Mouse (Mus musculus): ENCODE results near the gene Ifnlr1. TPM values are rescaled to one million over a fixed set of nuclear protein-coding genes. Genes with fewer than 3 reads are reported as not detected.
"Not testable (repeated sequence)": the region's sequence is repeated elsewhere in the genome, so short reads cannot be mapped to it uniquely, and the experiment has no call there.

Gene Ifnlr1
- total RNA-seq, 1 experiment from 2014 or later: 0.30 TPM

DNA sequence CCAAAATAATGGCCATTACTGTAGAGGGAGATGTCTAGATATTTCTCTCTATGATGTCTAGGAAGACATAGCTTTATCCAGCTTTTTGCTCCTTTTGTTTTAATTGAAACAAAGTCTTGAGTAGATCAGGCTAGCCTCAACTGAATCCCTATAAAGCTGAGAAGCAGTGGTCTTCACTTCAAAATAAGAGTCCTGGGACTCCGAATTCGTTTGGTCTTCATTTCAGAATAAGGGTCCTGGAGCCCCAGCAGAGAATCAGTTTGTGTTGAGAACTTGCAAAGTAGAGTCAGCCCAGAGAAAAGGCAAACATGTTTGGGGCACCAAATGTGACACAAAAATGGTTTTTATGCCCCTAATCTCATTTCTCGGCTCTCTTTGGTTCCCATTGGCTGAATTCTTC, 1.4 kb upstream of the Ifnlr1 start:
- DNase-seq: no peak

DNA sequence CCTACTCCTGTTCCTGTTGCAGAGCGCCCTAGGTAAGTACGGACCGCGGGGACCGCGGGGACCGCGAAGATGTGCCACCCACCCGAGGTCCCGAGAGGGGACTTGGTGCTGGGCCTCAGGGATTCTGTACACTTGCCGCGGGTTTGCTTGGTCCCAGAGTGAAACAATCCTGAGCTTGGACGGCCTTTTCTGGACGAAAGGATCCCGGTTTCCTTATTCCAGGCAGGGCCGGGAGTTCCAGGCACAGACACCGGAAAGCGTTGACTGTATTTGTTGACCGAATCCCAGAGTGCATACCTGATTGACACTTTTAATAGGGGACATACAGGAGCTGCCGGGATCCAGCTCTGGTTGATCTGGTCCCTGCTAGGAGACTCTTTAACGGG, 474 bp downstream of the Ifnlr1 start:
- DNase-seq: no peak

DNA sequence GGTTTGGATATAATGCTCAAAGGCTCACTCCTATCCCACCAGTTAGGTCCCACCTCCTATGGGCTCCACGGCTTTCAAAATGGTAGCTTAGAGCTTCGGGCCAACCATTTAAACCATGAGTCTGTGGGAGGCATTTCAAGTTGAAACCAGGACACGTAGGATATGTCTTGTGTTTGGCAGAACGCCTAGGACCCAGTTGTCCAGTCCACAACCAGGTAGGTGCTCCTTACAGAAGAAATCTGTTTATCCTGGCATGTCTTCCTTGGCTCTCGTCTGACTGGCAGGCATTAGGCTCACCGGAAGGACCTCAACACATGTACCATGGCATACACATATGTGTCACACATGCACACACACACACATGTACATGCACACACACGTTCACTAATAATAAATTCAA, 3.7 kb downstream of the Ifnlr1 start:
- no peak for DNase-seq

DNA sequence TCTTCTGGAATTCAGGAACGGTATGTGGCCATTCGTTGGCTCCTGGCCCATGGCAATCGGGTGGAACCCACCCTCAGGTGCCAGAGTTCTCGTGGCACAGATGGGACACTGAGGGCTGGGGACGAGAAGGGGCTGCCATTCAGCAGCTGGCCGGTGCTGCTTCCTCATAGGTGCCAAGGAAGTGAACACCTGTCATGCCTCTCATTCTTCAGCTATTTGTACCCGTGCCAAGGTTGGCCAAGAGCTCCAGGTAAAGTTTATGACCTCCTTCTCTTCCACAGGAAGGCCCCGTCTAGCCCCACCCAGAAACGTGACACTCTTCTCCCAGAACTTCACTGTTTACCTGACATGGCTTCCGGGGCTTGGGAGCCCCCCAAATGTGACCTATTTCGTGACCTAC, 4.2 kb downstream of the Ifnlr1 start:
- no peak for DNase-seq

DNA sequence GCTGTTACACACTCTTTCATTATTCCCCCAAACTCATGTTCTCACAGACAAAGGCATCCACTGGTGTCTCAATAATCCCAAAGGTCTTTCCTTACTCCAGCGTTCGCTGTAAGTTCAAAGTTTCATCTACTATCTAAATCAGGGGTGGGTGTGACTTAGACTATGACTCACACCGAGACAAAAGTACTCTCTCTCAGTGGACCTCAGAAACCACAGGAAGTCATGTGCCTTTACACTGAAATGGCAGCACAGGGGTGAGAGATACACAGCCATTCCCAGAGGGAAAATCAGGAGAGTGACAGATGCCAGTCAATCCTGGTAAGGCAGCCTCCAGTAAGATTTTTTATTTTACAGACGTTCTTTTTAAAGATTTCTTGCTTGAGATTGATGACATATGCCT, 6.8 kb downstream of the Ifnlr1 start:
- DNase-seq: no peak

DNA sequence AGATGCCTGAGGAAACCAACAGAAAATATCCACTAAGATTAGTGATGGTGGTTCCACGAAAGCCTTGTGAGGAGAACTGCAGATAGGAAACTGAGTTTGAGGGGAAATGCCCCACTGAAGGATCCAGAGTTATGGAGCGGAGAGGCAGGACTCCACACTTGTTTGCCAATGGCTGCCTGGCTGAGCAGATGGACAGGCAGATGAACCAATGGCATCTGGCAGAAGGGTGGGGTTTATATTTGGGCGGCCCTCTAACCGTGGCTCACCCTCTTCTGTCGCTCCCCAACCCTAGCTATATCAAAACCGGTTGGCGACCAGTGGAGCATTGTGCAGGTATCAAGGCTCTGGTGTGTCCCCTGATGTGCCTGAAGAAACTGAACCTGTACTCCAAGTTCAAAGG, 12.4 kb downstream of the Ifnlr1 start:
- DNase-seq: no peak

DNA sequence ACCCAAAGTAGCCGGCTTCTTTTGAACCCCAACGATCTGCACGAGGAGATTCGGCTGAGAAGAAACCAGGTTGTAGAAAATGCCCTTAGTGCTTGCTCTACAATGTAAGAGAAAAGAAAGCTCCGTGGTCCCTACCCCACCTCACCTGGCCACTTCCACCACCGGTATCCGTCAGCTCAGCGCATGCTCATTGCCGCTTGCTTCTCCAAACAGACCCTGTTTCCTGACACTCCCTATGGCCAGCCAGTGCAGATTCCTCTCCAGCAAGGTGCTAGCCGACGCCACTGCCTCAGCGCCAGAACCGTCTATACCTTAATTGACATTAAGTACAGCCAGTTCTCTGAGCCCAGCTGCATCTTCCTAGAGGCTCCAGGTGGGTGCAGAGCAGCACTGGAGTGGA, 17.4 kb downstream of the Ifnlr1 start:
- DNase-seq: no peak

DNA sequence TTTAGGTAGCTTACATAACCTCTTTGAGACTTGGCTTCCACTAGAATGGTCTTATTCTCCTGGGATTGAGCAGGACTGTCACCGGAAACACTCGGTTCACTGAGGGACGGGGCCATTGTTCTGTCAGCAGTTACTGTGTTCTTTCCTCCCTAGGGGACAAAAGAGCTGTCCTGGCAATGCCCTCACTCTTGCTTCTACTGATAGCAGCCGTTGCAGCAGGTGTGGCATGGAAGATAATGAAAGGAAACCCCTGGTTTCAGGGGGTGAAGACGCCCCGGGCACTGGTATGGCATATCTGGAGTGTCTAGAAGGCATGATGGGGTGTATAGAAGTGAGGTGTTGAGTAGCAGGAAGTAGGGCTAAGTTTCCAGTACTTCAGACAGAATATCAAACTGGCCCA, 17.9 kb downstream of the Ifnlr1 start:
- DNase-seq: no peak

DNA sequence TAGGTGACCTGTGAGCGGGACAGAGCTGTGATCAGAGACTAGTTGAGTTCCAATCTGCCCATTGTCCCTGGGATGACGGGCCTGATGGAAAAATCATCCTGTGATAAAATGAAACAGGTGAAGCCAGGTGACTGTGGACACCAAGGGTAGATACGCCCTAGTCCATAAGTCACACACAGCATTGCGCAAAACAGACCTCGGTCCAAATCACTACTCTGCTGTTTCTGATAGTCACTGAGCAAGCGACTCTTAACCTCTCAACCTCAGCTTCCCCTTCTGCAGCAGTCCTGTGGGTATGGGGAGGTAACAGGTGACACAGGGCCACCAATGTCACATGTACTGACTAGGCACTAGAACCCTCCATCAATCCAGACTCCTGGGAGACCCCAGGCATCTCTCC, 20.0 kb downstream of the Ifnlr1 start:
- no peak for DNase-seq

DNA sequence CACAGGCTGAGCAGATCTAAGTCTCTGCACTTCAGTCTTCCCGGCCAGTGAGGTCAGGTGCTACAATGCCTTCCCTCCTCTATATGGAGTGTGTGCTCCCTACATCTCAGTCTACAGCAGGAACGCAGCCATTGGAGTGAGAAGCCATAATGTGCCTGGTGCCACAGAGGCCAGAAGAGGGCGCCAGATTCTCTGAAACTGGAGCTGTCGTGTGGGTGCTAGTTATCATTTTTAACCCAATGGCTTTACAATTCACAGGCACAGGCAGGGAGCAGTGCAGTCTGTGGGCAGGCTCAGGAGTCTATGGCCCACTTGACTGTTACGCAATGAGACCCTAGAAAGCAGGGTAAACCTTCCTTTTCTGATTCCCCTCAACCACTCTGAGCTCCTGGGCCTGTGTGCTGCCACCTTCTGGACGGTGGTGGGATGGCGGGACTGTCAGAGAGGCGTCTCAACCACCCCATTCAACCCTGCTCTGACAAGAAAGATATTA, 23.0 kb downstream of the Ifnlr1 start:
- DNase-seq: peak; percentile 84

DNA sequence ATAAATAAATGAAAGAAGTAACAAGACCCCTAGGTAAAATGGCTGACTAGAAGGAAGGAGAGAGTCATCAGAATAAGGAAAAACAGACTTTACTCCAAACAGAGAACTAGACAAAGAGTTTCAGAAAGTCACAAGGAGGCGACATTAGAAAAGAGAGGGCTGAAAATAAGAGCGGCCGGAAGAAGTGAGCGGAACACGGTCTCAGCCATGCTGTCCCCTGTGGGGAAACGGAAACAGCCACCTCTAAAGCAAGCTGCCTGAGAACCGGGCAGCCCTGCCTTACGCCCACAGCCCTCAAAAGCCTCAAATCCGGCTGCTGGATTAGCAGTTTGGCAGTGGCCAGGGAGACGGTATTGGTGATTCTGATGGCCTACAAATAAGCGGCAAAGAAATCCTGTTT, 23.5 kb downstream of the Ifnlr1 start:
- DNase-seq: no peak

DNA sequence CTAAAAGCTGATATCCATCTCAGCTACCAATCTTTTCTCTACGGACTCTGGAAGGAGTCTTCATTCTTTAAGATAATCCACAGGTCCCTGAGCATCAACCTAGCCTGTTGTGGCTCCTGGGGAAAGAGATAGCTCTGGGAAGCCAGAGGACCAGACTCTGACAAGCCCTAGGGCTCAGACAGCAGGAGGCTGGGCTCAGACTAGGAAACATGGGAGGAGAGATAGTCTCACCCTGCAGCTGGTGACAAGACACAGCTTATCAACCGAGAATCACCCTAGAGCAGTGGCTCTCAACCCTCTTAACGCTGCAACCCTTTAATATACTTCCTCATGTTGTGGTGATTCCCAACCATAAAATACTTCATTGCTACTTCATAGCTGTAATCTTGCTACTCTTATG, 24.3 kb downstream of the Ifnlr1 start:
- no peak for DNase-seq

DNA sequence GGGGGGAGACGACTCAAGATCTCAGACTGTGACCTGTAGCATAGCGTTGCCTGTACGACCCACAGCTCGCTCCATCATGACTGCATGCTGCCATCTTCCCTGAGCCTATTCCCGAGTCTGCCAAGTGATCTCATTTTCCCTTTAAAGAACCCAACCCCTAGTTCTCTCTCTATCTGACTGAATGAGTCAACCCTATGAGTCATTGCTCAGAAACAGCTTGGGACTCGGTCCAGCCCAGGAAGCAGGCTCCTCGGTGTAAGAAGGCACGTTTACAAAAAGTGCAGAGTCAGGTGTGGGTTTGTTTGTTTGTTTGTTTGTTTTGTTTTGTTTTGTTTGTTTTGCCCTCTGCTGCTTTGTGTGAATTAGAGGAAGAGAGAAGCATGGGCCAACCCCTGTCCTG, 28.7 kb downstream of the Ifnlr1 start:
- peak; percentile 31 for DNase-seq

GRCm38 (mm10) chr4:135716438-135716837, 30.4 kb downstream of the Ifnlr1 start:
- not testable (repeated sequence) for DNase-seq

- DNase-seq: no peak
Measured at GRCm38 (mm10) chr4:135722540-135723290, 36.6 kb downstream of the Ifnlr1 start.

DNA sequence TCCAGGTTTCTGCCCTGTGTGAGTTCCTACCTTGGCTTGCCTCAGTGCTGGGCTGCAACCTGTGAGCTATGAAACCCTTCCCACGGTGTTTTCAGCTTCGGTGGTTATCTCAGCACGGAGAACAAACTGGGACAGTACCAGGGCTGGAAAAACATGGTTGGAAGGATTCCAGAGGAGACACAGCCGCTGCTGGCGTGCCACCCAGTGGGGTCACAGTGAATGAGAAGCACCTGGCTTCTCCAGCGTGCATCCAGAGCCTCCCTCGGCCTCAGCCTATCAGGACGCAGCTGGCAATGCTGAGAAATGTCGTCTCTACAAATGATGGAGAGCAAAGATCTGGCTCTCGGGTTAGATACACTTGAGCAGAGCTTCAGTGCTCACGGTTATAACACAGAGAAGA, 40.3 kb downstream of the Ifnlr1 start:
- no peak for DNase-seq

DNA sequence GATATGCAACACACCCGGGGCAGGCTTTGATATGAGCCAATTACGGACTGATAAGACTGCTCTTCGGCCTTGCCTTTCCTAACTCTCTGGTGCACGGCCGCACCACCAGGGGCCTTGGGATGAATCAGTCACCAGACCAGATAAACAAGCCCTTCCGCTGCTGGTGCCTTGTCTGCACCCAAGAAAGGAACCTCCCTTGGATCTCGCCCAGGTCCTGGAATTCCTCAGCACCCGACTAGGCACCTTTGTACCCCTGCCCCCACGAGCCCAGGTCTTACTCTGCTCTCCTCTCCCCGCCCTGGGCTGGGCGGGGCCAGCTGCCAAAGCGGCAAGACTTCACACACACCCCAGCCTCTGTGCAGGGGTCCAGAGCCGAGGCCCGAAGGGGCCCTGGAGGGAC, 41.7 kb downstream of the Ifnlr1 start, which contains the start of gene Il22ra1:
Gene Il22ra1, plus strand, starts transcription at position 356 of the 400 bp plus-strand sequence.
- peak; percentile 81 for DNase-seq

GRCm38 (mm10) chr4:135730204-135730603, 44.1 kb downstream of the Ifnlr1 start:
- DNase-seq: no peak

- DNase-seq: no peak
Measured at GRCm38 (mm10) chr4:135730951-135731350, 44.9 kb downstream of the Ifnlr1 start.

GRCm38 (mm10) chr4:135733901-135734300, 47.8 kb downstream of the Ifnlr1 start:
- DNase-seq: no peak

GRCm38 (mm10) chr4:135736903-135737302, 50.8 kb downstream of the Ifnlr1 start:
- no peak for DNase-seq

DNA sequence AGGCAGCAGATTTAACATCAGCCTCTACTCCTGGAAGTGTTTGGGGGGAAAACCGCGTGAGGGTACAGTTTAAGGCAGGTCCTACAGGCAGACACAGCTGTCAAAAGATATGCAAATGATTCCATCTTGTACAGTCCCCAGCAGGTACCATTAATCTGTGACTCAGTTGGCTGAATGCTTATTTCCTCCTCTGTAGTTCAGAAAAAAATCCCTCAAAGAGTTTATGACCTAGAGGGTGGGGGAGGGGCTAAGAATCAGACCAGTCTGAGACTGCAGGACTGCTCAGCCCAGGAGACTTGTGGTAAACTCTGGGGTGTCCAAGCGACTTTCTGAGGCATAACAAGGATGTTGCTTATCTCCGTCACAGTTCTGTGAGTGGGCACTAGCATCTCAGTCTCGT, 52.1 kb downstream of the Ifnlr1 start:
- no peak for DNase-seq

- DNase-seq: no peak
Measured at GRCm38 (mm10) chr4:135739148-135739547, 53.1 kb downstream of the Ifnlr1 start.

DNA sequence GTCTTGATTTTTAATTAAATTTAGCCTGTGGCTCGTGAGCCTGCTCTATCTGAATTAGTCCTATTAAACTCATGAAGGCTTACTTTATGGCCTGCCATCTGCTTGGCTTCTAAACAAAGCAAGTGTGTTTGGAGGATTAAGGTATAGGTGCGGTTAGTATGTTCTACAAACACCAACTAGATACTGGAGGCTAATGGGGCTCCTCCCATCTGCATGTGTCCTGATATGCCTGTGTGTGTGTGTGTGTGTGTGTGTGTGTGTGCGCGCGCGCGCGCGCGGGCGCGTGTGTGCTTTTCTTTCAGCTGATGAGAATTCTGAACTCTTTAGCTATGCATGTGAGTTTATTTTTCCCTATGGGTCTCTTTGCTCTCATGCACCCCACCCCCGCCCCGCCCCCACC, 53.6 kb downstream of the Ifnlr1 start:
- DNase-seq: no peak

- no peak for DNase-seq
Measured at GRCm38 (mm10) chr4:135743520-135743919, 57.4 kb downstream of the Ifnlr1 start.

Measured in adrenal gland, postnatal 14 days (tissue).